Mouse (Mus musculus): ENCODE measurements around the gene Kel. TPM values are rescaled to one million over a fixed set of nuclear protein-coding genes. Genes with fewer than 3 reads are reported as not detected.

Gene Kel
- polyA plus RNA-seq, 1 experiment from 2014 or later, result 0.21 TPM

DNA sequence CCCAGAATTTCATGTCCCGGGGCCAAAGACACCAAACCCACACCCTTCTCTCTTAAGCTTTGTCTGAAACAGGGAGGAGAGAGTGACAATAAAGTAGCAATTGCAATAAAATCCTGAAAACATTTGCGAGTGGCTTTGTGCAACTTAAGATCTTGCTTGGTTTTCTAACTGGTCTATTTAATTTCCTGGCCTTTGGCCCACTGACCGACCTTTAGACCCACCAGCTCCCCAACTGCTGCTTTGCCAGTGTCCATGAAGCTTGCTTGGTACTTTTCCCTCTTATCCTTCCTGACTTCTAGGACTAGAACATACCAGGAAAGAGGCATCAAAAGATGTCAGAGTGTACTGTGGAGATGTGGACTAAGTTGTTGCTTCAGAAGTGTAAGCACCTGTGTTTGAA lies 18.5 kb downstream of the Kel start:
- Histone ChIP-seq H3K9ac (no peak overlapping the region), H3K9me3 (no peaks in the 10 kb centered on the region), H3K4me1 (no peaks in the 10 kb centered on the region), H3K27me3 (replicated peaks) (no peaks in the 10 kb centered on the region), H3K4me3 (no peak overlapping the region), H3K36me3 (replicated peaks) (no peaks in the 10 kb centered on the region), H3K27ac (no peak overlapping the region), H3K4me2 (no peak overlapping the region)
- WGBS, result 79% methylated on average over 3 of the region's 3 CpGs
- no peak for ATAC-seq (replicated peaks)

DNA sequence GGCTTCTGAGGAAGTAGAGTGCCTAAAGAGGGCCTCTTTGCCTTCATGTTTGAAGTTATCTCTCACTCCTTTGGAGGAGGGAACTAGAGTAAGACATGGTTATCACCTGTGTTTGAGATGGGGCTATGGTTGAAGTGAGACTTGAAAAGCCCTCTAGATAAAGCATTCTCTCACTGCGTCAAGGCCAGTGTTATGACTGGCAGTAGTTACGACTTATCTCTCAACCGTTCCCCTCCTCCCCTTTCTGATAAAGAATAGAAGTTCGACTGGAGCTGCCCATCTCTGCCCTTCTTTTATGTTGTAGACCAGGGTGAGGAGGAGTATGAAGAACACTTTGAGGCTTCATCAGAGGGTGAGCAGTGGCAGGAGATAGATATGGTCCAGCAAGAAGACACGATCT lies 19.2 kb downstream of the Kel start:
- no peak overlapping the region for H3K27ac ChIP-seq
- H3K4me2 ChIP-seq, result no peak overlapping the region
- WGBS, result 86% methylated on average over 5 of the region's 5 CpGs
- H3K9ac ChIP-seq, result no peak overlapping the region
- H3K27me3 ChIP-seq (replicated peaks), result no peaks in the 10 kb centered on the region
- ATAC-seq (replicated peaks), result no peak
- no peak overlapping the region for H3K4me3 ChIP-seq
- no peaks in the 10 kb centered on the region for H3K4me1 ChIP-seq
- H3K9me3 ChIP-seq, result no peaks in the 10 kb centered on the region
- H3K36me3 ChIP-seq (replicated peaks), result no peaks in the 10 kb centered on the region

DNA sequence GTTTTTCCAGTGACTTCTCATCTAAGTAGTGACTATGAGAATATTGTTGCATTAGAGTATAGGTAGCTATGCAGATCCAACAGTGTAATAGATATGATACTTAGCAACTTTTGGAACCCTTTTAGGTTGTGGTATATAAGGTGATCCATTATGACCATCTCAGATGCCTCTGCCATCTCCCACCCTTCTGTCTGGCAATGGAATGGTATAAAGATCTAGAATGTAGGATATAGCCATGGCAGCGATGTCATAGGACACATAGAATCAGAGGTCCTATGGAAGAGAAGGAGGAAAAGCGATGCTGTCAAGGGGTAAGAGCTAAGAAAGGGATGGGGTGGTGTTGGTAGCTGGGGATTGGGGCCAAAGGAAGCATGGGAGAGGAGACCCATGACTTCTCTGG lies 20.0 kb downstream of the Kel start, which contains the start of gene Llcfc1:
TSS of gene Llcfc1 (plus strand) at position 301 of the 400 bp plus-strand sequence.
- H3K4me2 ChIP-seq, result no peak within 1 kb of the TSS
- H3K27ac ChIP-seq, result no peak within 1 kb of the TSS
- no peaks in the 10 kb centered on the region for H3K27me3 ChIP-seq (replicated peaks)
- H3K9me3 ChIP-seq, result no peaks in the 10 kb centered on the region
- no peak within 1 kb of the TSS for H3K9ac ChIP-seq
- 92% methylated on average over 2 of the region's 2 CpGs for WGBS
- H3K4me1 ChIP-seq, result no peaks in the 10 kb centered on the region
- no peaks in the 10 kb centered on the region for H3K36me3 ChIP-seq (replicated peaks)
- ATAC-seq (replicated peaks), result no peak
- H3K4me3 ChIP-seq, result no peak within 1 kb of the TSS

DNA sequence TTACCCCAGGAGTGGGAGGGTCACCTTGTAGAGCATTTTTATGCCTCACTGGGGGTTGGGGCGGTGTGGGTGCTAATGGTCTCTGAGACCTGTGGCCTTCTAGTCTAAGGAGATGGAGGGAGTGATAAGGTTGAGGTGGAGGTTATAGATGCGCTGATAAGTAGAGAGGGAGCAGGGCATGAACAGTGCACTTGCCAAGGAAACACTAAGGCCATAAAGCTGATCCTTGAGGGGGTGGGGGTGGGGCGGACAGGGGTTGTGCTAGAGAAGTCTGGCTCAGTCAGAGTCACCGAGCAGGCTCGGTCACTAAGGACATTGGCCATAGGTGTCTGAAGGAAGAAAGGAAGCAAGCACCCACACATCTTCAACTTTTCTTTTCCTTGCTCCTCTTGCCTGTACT lies 22.5 kb downstream of the Kel start:
- H3K4me2 ChIP-seq, result no peak overlapping the region
- no peaks in the 10 kb centered on the region for H3K36me3 ChIP-seq (replicated peaks)
- no peak overlapping the region for H3K4me3 ChIP-seq
- no peak overlapping the region for H3K9ac ChIP-seq
- no peaks in the 10 kb centered on the region for H3K4me1 ChIP-seq
- 85% methylated on average over 5 of the region's 5 CpGs for whole genome bisulfite sequencing
- no peaks in the 10 kb centered on the region for H3K27me3 ChIP-seq (replicated peaks)
- no peak for ATAC-seq (replicated peaks)
- no peak overlapping the region for H3K27ac ChIP-seq
- no peaks in the 10 kb centered on the region for H3K9me3 ChIP-seq

DNA sequence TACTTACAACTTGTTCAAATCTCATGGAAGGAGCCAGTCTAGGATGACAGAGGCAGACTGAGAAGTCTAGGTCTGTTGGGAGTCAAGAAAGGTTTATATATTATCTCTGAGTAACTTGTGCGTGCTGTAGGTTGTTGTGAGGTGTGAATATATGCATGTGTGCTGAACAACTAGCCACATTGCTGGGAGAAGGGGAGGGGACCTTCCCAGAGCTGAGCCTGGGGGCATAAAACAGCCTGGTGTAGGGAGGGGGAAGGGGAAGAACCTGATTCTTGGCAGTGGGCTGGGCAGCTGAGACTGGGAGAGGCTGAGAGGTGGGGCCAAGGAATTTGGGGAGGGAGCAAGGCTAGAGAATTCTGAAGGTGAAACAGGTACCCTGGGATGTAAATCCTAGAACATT lies 23.5 kb downstream of the Kel start, which contains the start of gene Trpv5:
TSS of gene Trpv5 (minus strand) at position 101 of the 400 bp plus-strand sequence.
- Histone ChIP-seq H3K4me2 (no peak within 1 kb of the TSS), H3K27me3 (replicated peaks) (no peaks in the 10 kb centered on the region), H3K27ac (no peak within 1 kb of the TSS), H3K9me3 (no peaks in the 10 kb centered on the region), H3K4me3 (no peak within 1 kb of the TSS), H3K36me3 (replicated peaks) (no peaks in the 10 kb centered on the region), H3K9ac (no peak within 1 kb of the TSS), H3K4me1 (no peaks in the 10 kb centered on the region)
- ATAC-seq (replicated peaks), result no peak
- WGBS, result 94% methylated on average over 1 of the region's 1 CpGs

DNA sequence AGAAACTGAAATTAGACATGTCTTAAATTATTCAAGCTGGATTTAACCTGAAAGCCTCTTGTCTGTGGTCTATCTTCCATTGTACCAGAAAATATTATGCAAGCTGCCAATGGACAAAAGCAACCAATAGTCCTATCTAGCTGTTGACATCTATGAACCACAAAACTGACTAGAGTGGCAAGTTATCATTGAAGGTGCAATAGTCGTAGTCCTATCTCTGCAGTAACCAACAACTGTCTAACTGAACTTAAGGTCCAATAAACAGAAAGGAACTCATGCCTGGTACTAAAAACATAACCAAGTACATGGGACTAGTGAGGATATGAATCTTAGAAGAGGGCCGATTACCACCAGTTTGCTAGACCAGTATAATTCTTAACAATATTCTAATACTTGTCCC lies 27.6 kb downstream of the Kel start:
- Histone ChIP-seq H3K4me3 (no peak overlapping the region), H3K4me2 (no peak overlapping the region), H3K27me3 (replicated peaks) (no peaks in the 10 kb centered on the region), H3K9me3 (no peaks in the 10 kb centered on the region), H3K36me3 (replicated peaks) (no peaks in the 10 kb centered on the region), H3K9ac (no peak overlapping the region), H3K27ac (no peak overlapping the region), H3K4me1 (no peaks in the 10 kb centered on the region)
- WGBS, result 92% methylated on average over 2 of the region's 2 CpGs
- no peak for ATAC-seq (replicated peaks)

DNA sequence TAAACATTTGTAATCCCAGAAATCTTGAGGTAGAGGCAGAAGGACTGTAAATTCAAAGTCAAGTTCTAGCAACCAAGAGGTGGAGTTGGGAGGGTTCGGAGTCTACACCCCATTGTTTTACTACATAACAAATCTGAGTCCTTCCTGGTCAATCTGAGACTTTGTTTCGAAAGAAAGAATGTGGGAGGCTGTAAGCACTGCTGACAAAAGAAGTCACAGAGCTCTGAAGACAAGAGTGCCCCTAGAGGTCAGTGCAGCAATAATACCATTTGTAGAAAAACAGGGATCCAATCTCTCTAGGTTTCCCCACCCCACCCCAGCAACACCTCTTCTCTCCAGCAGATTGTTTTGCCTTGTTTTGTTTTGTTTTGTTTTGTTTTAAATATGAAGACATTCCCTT lies 41.8 kb downstream of the Kel start:
- no peak overlapping the region for H3K27ac ChIP-seq
- no peaks in the 10 kb centered on the region for H3K4me1 ChIP-seq
- ATAC-seq (replicated peaks), result no peak
- 34% methylated on average over 2 of the region's 2 CpGs for WGBS
- H3K9ac ChIP-seq, result no peak overlapping the region
- no peaks in the 10 kb centered on the region for H3K9me3 ChIP-seq
- H3K36me3 ChIP-seq (replicated peaks), result no peaks in the 10 kb centered on the region
- no peaks in the 10 kb centered on the region for H3K27me3 ChIP-seq (replicated peaks)
- H3K4me3 ChIP-seq, result no peak overlapping the region
- H3K4me2 ChIP-seq, result no peak overlapping the region

DNA sequence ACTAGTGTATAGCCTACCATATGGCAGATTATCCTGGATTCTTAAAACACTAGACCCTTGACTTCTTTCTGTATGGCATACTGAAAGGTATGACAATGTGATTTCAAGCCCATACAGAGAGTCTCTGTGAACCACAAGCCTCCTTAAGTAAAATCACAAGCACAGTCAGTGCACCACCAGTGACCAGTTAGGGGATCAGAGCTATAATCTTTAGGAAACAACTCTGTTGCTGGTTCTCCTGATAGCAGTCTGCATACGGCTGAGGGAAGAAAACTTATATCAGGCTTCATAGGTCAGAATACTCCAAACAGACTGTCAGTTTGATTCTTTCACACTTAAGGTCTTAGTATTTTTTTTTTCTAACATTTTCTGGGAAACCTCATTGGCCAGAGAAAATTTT lies 45.7 kb downstream of the Kel start:
- H3K4me2 ChIP-seq, result no peak overlapping the region
- H3K27ac ChIP-seq, result no peak overlapping the region
- WGBS, result 76% methylated on average over 1 of the region's 1 CpGs
- no peak overlapping the region for H3K4me3 ChIP-seq
- H3K36me3 ChIP-seq (replicated peaks), result no peaks in the 10 kb centered on the region
- ATAC-seq (replicated peaks), result no peak
- no peaks in the 10 kb centered on the region for H3K4me1 ChIP-seq
- H3K27me3 ChIP-seq (replicated peaks), result no peaks in the 10 kb centered on the region
- no peak overlapping the region for H3K9ac ChIP-seq
- H3K9me3 ChIP-seq, result no peaks in the 10 kb centered on the region

DNA sequence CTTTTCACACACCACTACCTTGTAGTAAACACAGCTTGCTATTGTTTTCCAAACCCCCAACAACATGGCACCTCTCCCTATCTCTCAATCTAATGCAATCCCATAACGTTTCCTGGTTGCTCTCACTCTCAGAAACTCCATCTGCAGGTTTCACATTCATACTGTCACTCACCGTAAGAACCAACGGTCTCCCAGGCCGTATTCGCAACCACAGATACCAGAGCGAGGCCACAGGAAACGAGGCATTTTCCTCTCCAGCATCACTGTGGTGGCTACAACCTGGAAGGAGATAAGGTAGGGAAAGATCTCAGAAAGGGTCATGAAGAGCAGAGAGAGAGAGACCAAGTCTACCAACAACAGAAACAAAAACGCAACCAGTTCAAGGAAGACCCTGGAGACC lies 49.5 kb downstream of the Kel start:
- H3K27ac ChIP-seq, result no peak overlapping the region
- no peaks in the 10 kb centered on the region for H3K36me3 ChIP-seq (replicated peaks)
- H3K4me1 ChIP-seq, result no peaks in the 10 kb centered on the region
- H3K4me3 ChIP-seq, result no peak overlapping the region
- no peak overlapping the region for H3K9ac ChIP-seq
- H3K27me3 ChIP-seq (replicated peaks), result no peaks in the 10 kb centered on the region
- H3K4me2 ChIP-seq, result no peak overlapping the region
- no peak for ATAC-seq (replicated peaks)
- 94% methylated on average over 8 of the region's 8 CpGs for WGBS
- H3K9me3 ChIP-seq, result no peaks in the 10 kb centered on the region

DNA sequence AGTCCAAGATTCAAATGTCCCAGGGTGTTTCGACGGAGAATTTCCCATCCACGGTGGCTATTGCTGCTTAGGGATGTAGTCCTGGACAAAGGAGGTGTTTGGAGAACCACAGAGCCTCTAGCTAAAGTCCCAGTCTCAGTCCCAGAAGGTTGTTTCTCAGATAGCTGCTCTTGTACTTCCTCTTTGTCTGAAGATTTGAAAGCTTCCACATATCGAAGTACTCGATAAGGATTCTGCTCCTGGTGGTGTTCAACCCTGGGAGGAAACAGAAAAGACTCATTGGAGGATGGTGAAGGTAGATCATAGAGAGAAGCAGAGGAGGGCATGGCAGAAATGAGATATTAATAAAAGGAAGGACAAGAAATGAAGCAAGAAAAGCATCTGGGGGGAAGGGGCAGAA lies 51.0 kb downstream of the Kel start:
- no peak overlapping the region for H3K27ac ChIP-seq
- H3K4me2 ChIP-seq, result no peak overlapping the region
- ATAC-seq (replicated peaks), result no peak
- no peaks in the 10 kb centered on the region for H3K36me3 ChIP-seq (replicated peaks)
- 90% methylated on average over 5 of the region's 5 CpGs for WGBS
- no peaks in the 10 kb centered on the region for H3K9me3 ChIP-seq
- no peaks in the 10 kb centered on the region for H3K4me1 ChIP-seq
- no peak overlapping the region for H3K4me3 ChIP-seq
- H3K9ac ChIP-seq, result no peak overlapping the region
- H3K27me3 ChIP-seq (replicated peaks), result no peaks in the 10 kb centered on the region

DNA sequence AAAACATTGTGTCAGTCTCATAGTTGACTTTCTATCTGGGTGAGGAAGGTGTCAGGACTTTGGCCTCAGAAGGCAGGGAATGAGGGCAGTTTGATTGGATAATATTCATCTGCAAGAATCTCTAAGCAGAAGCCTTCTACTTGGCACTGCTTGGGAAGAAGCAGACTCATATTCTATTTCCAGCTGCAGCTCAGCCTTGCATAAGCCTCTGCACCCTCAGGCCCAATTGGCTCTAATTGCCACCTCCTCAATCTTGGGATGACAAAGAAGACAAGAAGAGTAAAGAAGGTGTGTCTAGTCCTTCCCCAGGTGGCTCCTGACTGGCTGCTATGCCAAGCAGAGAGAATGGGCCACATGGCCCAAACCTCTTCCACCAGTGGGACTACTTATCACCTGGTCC lies 57.5 kb downstream of the Kel start:
- Histone ChIP-seq H3K9ac (no peak overlapping the region), H3K27me3 (replicated peaks) (no peaks in the 10 kb centered on the region), H3K4me1 (no peaks in the 10 kb centered on the region), H3K27ac (no peak overlapping the region), H3K4me3 (no peak overlapping the region), H3K9me3 (no peaks in the 10 kb centered on the region), H3K36me3 (replicated peaks) (no peaks in the 10 kb centered on the region), H3K4me2 (no peak overlapping the region)
- ATAC-seq (replicated peaks), result no peak

DNA sequence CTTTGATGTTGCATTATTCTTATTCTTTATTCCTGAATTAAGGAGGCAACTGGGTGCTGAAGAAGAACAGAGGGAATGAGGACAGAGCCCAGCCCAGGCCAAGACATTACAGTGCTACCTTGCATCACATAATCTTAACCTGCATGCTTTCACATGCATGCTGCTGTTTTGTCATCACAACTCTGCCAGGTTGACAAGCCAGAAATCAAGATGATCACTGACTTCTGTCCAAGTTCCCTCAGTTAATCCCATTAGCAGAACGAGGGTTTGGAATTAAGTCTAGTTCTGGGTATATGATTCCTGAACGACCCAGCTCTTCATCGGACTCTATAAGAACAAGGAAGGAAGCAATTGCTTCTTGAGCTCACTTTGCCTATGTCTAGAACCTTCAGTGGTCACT lies 57.9 kb downstream of the Kel start:
- ATAC-seq (replicated peaks), result no peak
- Histone ChIP-seq H3K9ac (no peak overlapping the region), H3K4me3 (no peak overlapping the region), H3K36me3 (replicated peaks) (no peaks in the 10 kb centered on the region), H3K9me3 (no peaks in the 10 kb centered on the region), H3K4me1 (no peaks in the 10 kb centered on the region), H3K27ac (no peak overlapping the region), H3K27me3 (replicated peaks) (no peaks in the 10 kb centered on the region), H3K4me2 (no peak overlapping the region)
- 89% methylated on average over 3 of the region's 3 CpGs for WGBS

DNA sequence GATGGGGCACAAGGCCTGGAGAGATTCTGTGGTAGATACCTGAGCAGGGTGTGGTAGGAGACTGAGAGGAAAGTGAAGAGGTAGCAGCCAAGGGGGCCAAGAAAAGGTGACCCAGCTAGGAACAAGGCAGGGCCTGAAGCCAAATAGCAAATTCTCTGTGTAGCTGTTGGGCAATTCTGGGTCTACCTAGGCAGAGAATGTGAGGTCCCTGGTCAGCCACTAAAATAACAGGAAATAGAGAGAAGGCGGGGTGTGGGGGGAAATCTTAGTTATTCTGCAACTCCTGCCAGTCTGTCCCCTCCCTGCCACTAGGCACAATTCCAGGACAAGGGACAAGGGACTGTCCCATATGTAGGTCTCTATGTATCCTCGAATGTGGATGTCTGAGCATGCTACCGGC lies 60.9 kb downstream of the Kel start:
- H3K4me3 ChIP-seq, result no peak overlapping the region
- no peak overlapping the region for H3K4me2 ChIP-seq
- 92% methylated on average over 3 of the region's 3 CpGs for WGBS
- no peaks in the 10 kb centered on the region for H3K27me3 ChIP-seq (replicated peaks)
- no peaks in the 10 kb centered on the region for H3K4me1 ChIP-seq
- H3K27ac ChIP-seq, result no peak overlapping the region
- H3K9me3 ChIP-seq, result no peaks in the 10 kb centered on the region
- no peak for ATAC-seq (replicated peaks)
- no peaks in the 10 kb centered on the region for H3K36me3 ChIP-seq (replicated peaks)
- no peak overlapping the region for H3K9ac ChIP-seq

DNA sequence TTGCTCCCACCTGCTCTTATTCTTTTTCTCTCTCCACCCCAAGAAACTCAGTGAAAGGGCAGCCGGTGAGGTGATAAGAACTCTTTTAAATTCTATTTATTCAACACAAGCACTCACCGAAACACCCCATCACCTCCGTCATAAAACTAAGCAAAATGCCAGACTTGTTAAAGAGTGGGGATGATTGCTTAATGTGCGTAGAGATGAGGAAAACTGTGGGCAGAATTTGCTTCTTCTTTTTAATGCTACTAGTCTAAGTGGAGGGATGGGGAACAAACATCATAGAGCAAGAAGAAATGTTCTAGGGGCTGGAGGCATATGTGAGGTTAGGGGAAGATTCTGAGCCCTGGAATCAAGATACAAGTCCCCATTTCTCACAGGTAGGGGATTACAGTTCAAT lies 61.4 kb downstream of the Kel start:
- Histone ChIP-seq H3K4me1 (no peaks in the 10 kb centered on the region), H3K9ac (no peak overlapping the region), H3K27ac (no peak overlapping the region), H3K27me3 (replicated peaks) (no peaks in the 10 kb centered on the region), H3K4me2 (no peak overlapping the region), H3K36me3 (replicated peaks) (no peaks in the 10 kb centered on the region), H3K4me3 (no peak overlapping the region), H3K9me3 (no peaks in the 10 kb centered on the region)
- no peak for ATAC-seq (replicated peaks)
- whole genome bisulfite sequencing, result 91% methylated on average over 4 of the region's 4 CpGs

Measured in midbrain, embryonic 15.5 days (tissue).